Mouse (Mus musculus) embryonic fibroblast, embryonic 13.5 days (primary cell): ENCODE data around the gene Grm1.

ENCODE experiments used
- CTCF ChIP-seq: IDR thresholded peaks from 2 replicates; pipeline ENCODE4 v1.5.1; 2011; ENCODE audit warnings: mild to moderate bottlenecking, control low read depth, low read length, moderate library complexity, borderline replicate concordance; ENCODE audit not compliant: insufficient read depth
- POLR2A ChIP-seq: IDR thresholded peaks from 2 replicates; pipeline ENCODE4 v1.6.1; 2011; ENCODE audit warnings: low read depth, mild to moderate bottlenecking, control low read depth, low read length, moderate library complexity

- TF ChIP-seq POLR2A (no peak), CTCF (no peak)
Measured at GRCm38 (mm10) chr10:10947531-10947930, 134.6 kb downstream of the Grm1 start.
